In the genomic region with DNA sequence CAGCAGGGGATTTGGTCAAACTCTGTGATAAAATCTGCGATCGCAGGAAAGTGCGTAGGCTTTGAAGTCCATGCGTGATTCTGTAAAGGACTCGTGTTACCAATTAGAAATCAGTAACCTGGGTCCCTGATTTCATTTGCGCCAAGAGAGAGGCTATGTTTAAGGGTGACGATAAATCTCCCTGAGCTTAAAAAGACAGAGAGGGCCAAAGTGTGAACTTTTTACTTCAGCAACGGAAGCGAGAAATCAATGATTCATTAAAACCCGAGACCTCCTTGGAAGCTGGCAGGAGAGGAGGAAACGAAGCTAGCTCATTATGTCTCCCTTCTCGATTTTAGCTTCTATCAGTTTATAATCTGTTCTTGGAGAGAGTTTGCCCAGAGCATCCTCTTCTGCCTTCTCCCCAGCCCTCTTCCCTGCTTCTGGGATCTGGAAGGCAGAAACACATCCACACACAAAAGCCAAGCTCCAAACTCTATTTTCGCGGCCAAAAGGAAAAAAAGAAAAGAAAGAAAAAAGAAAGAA, we compare ENCODE assay signal across 8 mouse cellular contexts. TPM values are rescaled to one million over a fixed set of nuclear protein-coding genes. Genes with fewer than 3 reads are reported as not detected.
DNase-seq lines count a peak whose midpoint lies in the region; ATAC-seq and TF ChIP-seq lines count a peak whose summit lies in the region.

No protein-coding gene starts in this region.

- peak overlapping the region; percentile 48 for H3K4me3 ChIP-seq in heart, embryonic 11.5 days (ENCODE audit: low read depth, low read length)
- H3K4me3 ChIP-seq in embryonic facial prominence, embryonic 11.5 days (ENCODE audit: low read depth, low read length) = peak overlapping the region; percentile 45
- peak overlapping the region; percentile 24 for H3K4me3 ChIP-seq in myocyte

- no peak overlapping the region for H3K9ac ChIP-seq in heart, embryonic 11.5 days (ENCODE audit: low read depth, low read length)
- H3K9ac ChIP-seq in embryonic facial prominence, embryonic 11.5 days (replicated peaks; ENCODE audit: low read length) = peak overlapping the region; percentile 33; the same call in 1 of the 2 replicates

- no peak for TF ChIP-seq POLR2A in myocyte (IDR thresholded peaks at IDR 0.05; ENCODE audit: insufficient read length, low read depth)

- no peak overlapping the region for H3ac ChIP-seq in myocyte (ENCODE audit: control insufficient read depth, insufficient read length)

- H3K79me2 ChIP-seq in myocyte (ENCODE audit: control insufficient read depth, insufficient read depth) = no peaks in the 10 kb centered on the region

- DNase-seq in heart, adult 11 months = no peak
- peak; percentile 35 for DNase-seq in embryonic facial prominence, embryonic 11.5 days (ENCODE audit: low spot score)
- peak; percentile 56 for DNase-seq in kidney, adult 9 months
- no peak for DNase-seq in spleen, adult 18-20 months
- DNase-seq in left cerebral cortex, postnatal 14 days (ENCODE audit: low spot score in 2 of 2) = no peak
- no peak for DNase-seq in frontal cortex, adult 2 months (ENCODE audit: extremely low spot score in 1 of 2, low spot score in 1 of 2)

- intact Hi-C loops in left cerebral cortex, postnatal 14 days (cut with DNase I) = no loop called here

- 0 out of 2 replicates have a peak, but pooled peaks cover 2% of the 10 kb centered on the region for H3K4me1 ChIP-seq in heart, embryonic 11.5 days (ENCODE audit: control insufficient read depth, insufficient read depth, low read length)
- no peaks in the 10 kb centered on the region for H3K4me1 ChIP-seq in embryonic facial prominence, embryonic 11.5 days (ENCODE audit: control insufficient read depth, insufficient read depth, low read length)

- H3K36me3 ChIP-seq in heart, embryonic 11.5 days (ENCODE audit: control insufficient read depth, insufficient read depth, low read length) = no peaks in the 10 kb centered on the region
- H3K36me3 ChIP-seq in embryonic facial prominence, embryonic 11.5 days (replicated peaks; ENCODE audit: control insufficient read depth, insufficient read depth, low read depth, low read length) = no peaks in the 10 kb centered on the region
- H3K36me3 ChIP-seq in myocyte (ENCODE audit: control insufficient read depth, insufficient read depth) = no peaks in the 10 kb centered on the region

- 1% methylated on average over 14 of the region's 14 CpGs for WGBS in heart, embryonic 11.5 days (ENCODE audit: insufficient replicate concordance)
- under 1% methylated on average over 14 of the region's 14 CpGs for WGBS in embryonic facial prominence, embryonic 11.5 days

- H3K27me3 ChIP-seq in heart, embryonic 11.5 days (ENCODE audit: control insufficient read depth, insufficient read depth, low read length) = peaks cover 12% of the 10 kb centered on the region; the same call in 1 of the 2 replicates
- H3K27me3 ChIP-seq in embryonic facial prominence, embryonic 11.5 days (ENCODE audit: control insufficient read depth, insufficient read depth, low read length) = no peaks in the 10 kb centered on the region
- no peaks in the 10 kb centered on the region for H3K27me3 ChIP-seq in myocyte (ENCODE audit: control insufficient read depth, insufficient read depth, insufficient read length)

- ATAC-seq in heart, embryonic 11.5 days (replicated peaks; ENCODE audit: insufficient number of reproducible peaks, low FRiP score, low TSS enrichment) = no peak
- ATAC-seq in embryonic facial prominence, embryonic 11.5 days (replicated peaks; ENCODE audit: insufficient number of reproducible peaks, low FRiP score, low TSS enrichment, low read depth) = no peak

- no peak overlapping the region for H3K27ac ChIP-seq in heart, embryonic 11.5 days (ENCODE audit: low read depth, low read length)
- no peak overlapping the region; the same call in 1 of the 2 replicates for H3K27ac ChIP-seq in embryonic facial prominence, embryonic 11.5 days (replicated peaks; ENCODE audit: low read depth, low read length)

- H3K9me3 ChIP-seq in heart, embryonic 11.5 days (replicated peaks; ENCODE audit: control insufficient read depth, low read length) = no peaks in the 10 kb centered on the region
- H3K9me3 ChIP-seq in embryonic facial prominence, embryonic 11.5 days (replicated peaks; ENCODE audit: control insufficient read depth, low read length) = no peaks in the 10 kb centered on the region

- peak overlapping the region; percentile 73 for H3K4me2 ChIP-seq in heart, embryonic 11.5 days
- peak overlapping the region; percentile 87 for H3K4me2 ChIP-seq in embryonic facial prominence, embryonic 11.5 days (ENCODE audit: low read depth, low read length)
- H3K4me2 ChIP-seq in myocyte (ENCODE audit: low read depth) = peak overlapping the region; percentile 62

TF ChIP-seq in myocyte, 11 proteins besides CTCF, POLR2A, EP300 and RAD21:
- TF ChIP-seq MYOD1 (IDR thresholded peaks at IDR 0.05; ENCODE audit: control insufficient read depth in 1 of 3, insufficient read length in 2 of 3, low read depth in 2 of 3) (no peak), MYOG (IDR thresholded peaks at IDR 0.05; ENCODE audit: control insufficient read depth in 1 of 3, insufficient read depth in 1 of 3, insufficient read length in 2 of 3, low read depth in 2 of 3) (no peak), SRF (IDR thresholded peaks at IDR 0.05; ENCODE audit: control insufficient read depth, insufficient read length, low read depth) (no peak), E2F4 (IDR thresholded peaks at IDR 0.05; ENCODE audit: insufficient read depth) (no peak), TCF3 (IDR thresholded peaks at IDR 0.05; ENCODE audit: insufficient read length, low read depth) (no peak), TCF12 (IDR thresholded peaks at IDR 0.05; ENCODE audit: insufficient read depth, poor library complexity, severe bottlenecking) (no peak), USF1 (IDR thresholded peaks at IDR 0.05; ENCODE audit: low read depth) (no peak), REST (IDR thresholded peaks at IDR 0.05; ENCODE audit: insufficient read depth, insufficient read length) (no peak), MAX (IDR thresholded peaks at IDR 0.05; ENCODE audit: low read depth) (no peak), CEBPB (IDR thresholded peaks at IDR 0.05; ENCODE audit: insufficient read depth, poor library complexity, severe bottlenecking) (no peak), POLR2AphosphoS2 (IDR thresholded peaks at IDR 0.05; ENCODE audit: insufficient read length, low read depth) (no peak)

RNA-seq across cellular contexts. Expression of a gene that starts 44.1 kb away (rescaled TPM):
- polyA plus RNA-seq in heart, embryonic 11.5 days (2014; fragmentation: Nextera tagmentation; extraction: Ambion mirVana) = 1.1 TPM in 2 replicates
- polyA plus RNA-seq in embryonic facial prominence, embryonic 11.5 days (2014; fragmentation: Nextera tagmentation; extraction: Ambion mirVana) = 9.8 and 10.6 TPM in 2 replicates
- polyA plus RNA-seq in myocyte (2012; fragmentation: generic; extraction: Trizol) = 0.11 TPM
- total RNA-seq in left cerebral cortex, postnatal 14 days (2021) = 1 to 10 TPM; 3.9 to 4.0 TPM
- polyA plus RNA-seq in frontal cortex, adult 2 months (2012; rRNA removed) = 3.0 and 3.4 TPM in 2 replicates

Comparison
In these comparisons a context has a peak if more than half of its experiments do, and no peak if none do; other contexts are left out.
1. DNase-seq: peak in embryonic facial prominence, embryonic 11.5 days (single experiment) and kidney, adult 9 months (single experiment); none in heart, adult 11 months (single experiment), spleen, adult 18-20 months (0 of 2), left cerebral cortex, postnatal 14 days (0 of 2) and frontal cortex, adult 2 months (0 of 2).
2. Peak in every context shown above with its lines, with median percentiles within 50 percentile points of each other: H3K4me2 ChIP-seq and H3K4me3 ChIP-seq.